Comparison of ENCODE assay signal across 13 mouse cellular contexts in genomic region chr4:84793156-84793919, GRCm38 (mm10).
"Had no signal": no experiment of that assay in that cellular context is flagged by ENCODE, and none has a peak within 500 bp of the region (broad histone marks: within the 10 kb centered on the region; RNA-seq: fewer than 3 reads in every experiment).

No protein-coding gene starts in this region.

- H3K9me3 ChIP-seq: liver, embryonic 13.5 days; lung, embryonic 15.5 days; midbrain, embryonic 13.5 days had no signal

- ATAC-seq: liver, postnatal 0 days; midbrain, embryonic 13.5 days had no signal

- H3K27ac ChIP-seq: layer of hippocampus, adult 2 months; liver, embryonic 13.5 days; lung, embryonic 15.5 days; macrophage; midbrain, embryonic 13.5 days had no signal

- H3K4me1 ChIP-seq: liver, embryonic 13.5 days; lung, embryonic 15.5 days; megakaryocyte, embryonic 14.5 days; midbrain, embryonic 13.5 days had no signal

- H3K27me3 ChIP-seq: liver, embryonic 13.5 days; lung, embryonic 15.5 days; megakaryocyte, embryonic 14.5 days; midbrain, embryonic 13.5 days had no signal

- DNase-seq: kidney, postnatal 10 days; kidney, postnatal 4 days; liver; liver, embryonic 13.5 days; liver, postnatal 0 days; lung, postnatal 14 days; right cerebral cortex, postnatal 14 days; thymus, postnatal 4 days had no signal

- H3K4me2 ChIP-seq: liver, embryonic 13.5 days; lung, embryonic 15.5 days; midbrain, embryonic 13.5 days had no signal

- H3K36me3 ChIP-seq: liver, embryonic 13.5 days; lung, embryonic 15.5 days; midbrain, embryonic 13.5 days had no signal

- H3K9ac ChIP-seq: liver, embryonic 13.5 days; liver, postnatal 0 days; lung, embryonic 15.5 days; midbrain, embryonic 13.5 days had no signal

- H3K4me3 ChIP-seq: layer of hippocampus, adult 2 months; liver, embryonic 13.5 days; lung, embryonic 15.5 days; megakaryocyte, embryonic 14.5 days; midbrain, embryonic 13.5 days had no signal
